Mouse (Mus musculus) gastrocnemius, adult 2 months (tissue): ENCODE measurements around the gene Zfp169. TPM values are rescaled to one million over a fixed set of nuclear protein-coding genes. Genes with fewer than 3 reads are reported as not detected.

ENCODE experiments used
- DNase-seq: peaks from one replicate; pipeline ENCODE4 v3.0.0; 2022
- H3K27ac ChIP-seq: fragments of 200-600 bp; 2 replicates; pipeline ENCODE4 v1.8.1; 2022; ENCODE audit warnings: mild to moderate bottlenecking
- H3K4me3 ChIP-seq: fragments of 200-600 bp; 2 replicates; pipeline ENCODE4 v1.8.1; 2022; ENCODE audit warnings: mild to moderate bottlenecking, moderate library complexity
- CTCF ChIP-seq: fragments of 200-600 bp; IDR thresholded peaks from 2 replicates; pipeline ENCODE4 v1.8.1; 2022; ENCODE audit warnings: antibody characterized with exemption, mild to moderate bottlenecking, moderate library complexity
- intact Hi-C: fragments of 180-260 bp; cut with DNase I; formaldehyde crosslinking; loops from one replicate; pipeline ENCODE4 v1.15.1; 2025
- microRNA-seq: library from miRNA; unstranded; fragments of <30 nt; microRNA quantifications from one replicate; pipeline ENCODE4 v1.2.0, GENCODE M21; 2021
- total RNA-seq, 2 experiments: library from RNA; stranded (reverse); gene quantifications; 2 replicates each; pipeline ENCODE4 v1.2.3; 2021

The Zfp169 gene
- total RNA-seq, 2 experiments from 2014 or later = 3.6 to 3.7 TPM

DNA sequence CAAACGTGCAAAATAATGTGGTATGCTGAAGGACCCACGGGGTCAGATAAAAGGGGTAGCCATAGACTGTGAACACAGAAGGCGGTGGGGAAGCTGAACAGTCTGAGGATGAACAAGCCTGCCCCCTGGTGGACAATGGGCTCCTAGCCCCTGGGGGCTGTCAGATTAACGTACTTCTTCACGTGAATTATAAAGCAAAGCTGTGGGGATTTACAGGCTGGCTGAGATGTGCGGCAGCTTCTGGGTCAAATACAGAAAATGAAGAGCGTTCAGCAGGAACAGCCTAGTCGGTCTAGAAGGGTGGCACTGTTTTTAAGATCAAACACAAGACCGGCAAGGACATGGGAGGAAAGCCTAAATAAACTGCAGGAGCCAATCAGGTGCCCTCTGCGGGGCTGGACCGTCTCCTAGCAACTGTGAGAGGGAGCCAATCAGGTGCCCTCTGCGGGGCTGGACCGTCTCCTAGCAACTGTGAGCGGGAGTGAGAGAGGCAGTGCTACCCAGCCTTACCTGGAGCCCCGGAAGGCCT, 15.5 kb downstream of the Zfp169 start:
- DNase-seq = peak; percentile 59
- no peak overlapping the region for H3K4me3 ChIP-seq
- H3K27ac ChIP-seq = no peak overlapping the region
- TF ChIP-seq CTCF = peak; percentile 84
- intact Hi-C loops = no loop called here

DNA sequence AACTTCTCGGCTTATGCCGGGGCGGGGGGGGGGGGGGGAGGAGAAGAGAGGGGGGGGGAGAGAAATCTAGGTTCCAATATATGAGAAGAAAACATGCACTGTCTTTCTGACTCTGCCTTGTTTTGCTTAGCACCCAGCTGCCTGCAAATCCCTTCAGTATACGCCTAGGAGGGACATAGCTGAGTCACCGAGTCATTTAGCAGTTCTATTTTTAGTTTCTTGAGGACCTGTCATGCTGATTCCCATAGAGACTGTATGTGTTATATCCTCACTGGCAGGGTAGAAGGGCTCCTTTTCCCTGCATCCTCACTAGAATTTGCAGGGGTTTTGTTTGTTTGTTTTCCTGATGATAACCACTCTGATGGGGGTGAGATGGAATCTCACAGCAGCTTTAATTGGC, 20.1 kb downstream of the Zfp169 start:
- Histone ChIP-seq H3K4me3 (no peak overlapping the region), H3K27ac (peak overlapping the region; percentile 79)
- TF ChIP-seq CTCF = no peak
- DNase-seq = no peak
- intact Hi-C loops = no loop called here

DNA sequence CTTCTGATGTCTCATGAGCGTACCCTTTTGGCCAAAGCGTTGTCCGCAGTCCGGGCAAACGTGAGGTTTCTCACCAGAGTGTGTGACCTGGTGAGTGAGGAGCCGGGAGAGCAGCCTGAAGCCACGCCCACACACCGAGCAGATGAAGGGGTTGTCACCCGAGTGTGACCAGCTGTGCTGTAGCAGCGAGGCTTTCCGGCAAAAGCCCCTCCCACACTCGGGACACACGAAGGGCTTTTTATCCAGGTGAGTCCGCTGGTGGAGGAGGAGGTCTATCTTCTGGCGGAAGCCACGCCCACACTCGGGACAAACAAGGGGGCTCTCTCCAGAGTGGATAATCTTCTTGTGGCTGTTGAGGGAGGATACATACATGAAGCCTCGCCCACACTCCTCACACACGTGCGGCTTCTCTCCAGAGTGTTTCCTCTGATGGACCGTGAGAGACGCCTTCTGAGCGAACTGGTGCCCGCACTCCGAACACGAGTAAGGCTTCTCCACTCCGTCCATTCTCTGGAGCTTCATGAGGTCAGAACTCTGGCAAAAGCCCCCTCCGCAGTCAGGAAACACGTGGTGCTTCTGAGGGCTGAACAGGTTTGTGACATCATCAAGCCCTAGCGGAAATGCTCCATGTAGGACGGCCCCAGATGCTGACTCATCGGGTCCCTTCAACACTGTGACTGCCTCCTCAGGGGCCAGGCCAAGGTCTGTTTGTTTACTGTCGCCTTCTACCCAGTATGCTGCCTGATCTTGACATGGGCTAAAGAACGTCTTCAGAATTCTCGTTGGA, 22.7 kb downstream of the Zfp169 start:
- Histone ChIP-seq H3K27ac (no peak overlapping the region), H3K4me3 (no peak overlapping the region)
- no peak for TF ChIP-seq CTCF
- intact Hi-C loops = no loop called here
- no peak for DNase-seq

DNA sequence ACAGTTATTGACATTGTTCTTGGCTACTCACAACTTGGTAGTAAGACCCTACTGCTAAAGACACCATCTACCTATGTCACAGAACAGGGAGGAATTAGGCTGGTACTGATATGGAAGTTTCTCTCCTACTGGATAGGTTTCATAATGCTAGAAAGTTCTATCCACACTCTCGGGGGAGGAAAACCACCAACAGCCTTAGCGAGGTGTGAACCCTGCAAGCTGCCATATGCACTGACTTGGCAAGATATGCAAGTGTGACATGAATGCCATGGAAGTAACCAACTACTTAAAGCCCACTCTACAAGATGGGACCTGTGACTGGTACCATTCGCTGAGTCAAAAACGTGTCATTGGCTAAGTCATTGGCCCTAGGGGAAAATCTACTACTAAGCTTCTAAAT, 29.6 kb downstream of the Zfp169 start:
- TF ChIP-seq CTCF = no peak
- DNase-seq = no peak
- Histone ChIP-seq H3K4me3 (no peak overlapping the region), H3K27ac (no peak overlapping the region)
- intact Hi-C loops = no loop called here

DNA sequence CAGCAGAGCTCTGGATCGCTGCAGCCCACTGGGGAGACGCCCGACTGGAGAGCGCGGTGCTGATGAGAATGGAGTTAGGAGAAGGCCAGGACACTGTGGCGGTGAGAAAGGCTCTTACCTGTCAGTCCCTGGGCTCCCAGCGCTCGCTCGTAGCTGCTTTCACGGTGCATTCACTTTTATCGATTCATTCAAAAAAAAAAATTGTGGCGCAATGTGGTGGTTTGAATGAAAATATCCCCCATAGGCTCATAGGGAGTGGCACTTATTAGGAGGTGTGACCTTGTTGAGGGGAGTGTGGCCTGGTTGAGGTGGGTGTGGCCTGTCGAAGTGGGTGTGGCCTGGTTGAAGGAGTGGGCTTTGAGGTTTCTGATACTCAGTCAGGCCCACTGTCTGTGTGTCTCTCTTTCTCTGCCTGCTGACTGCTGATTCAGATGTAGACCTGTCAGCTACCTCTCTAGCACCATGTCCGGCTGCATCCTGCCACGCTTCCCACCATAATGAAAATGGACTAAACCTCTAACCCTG, 44.5 kb downstream of the Zfp169 start:
- no peak for DNase-seq
- no peak for TF ChIP-seq CTCF
- H3K4me3 ChIP-seq = no peak overlapping the region
- intact Hi-C loops = no loop called here
- no peak overlapping the region for H3K27ac ChIP-seq

DNA sequence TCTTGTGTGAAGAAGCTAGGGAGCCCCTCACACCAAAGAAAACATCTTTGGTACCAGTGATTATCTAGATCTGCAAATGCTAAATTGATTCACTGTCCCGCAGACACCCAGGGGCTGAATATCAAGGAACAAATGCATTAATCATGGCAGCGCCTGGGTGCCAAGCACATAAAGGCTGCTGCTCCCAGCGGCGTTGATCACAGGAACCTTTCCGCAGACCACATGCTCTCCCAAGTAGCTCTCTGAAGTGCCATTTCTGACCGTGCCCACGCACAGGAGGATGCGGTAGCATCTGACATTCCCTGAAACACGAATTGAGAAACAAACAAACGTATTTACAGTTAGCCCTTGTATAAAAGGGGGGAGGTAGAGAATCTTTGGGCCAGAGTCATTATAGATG, 47.1 kb downstream of the Zfp169 start:
- no peak overlapping the region for H3K4me3 ChIP-seq
- DNase-seq = no peak
- intact Hi-C loops = no loop called here
- no peak overlapping the region for H3K27ac ChIP-seq
- no peak for TF ChIP-seq CTCF

DNA sequence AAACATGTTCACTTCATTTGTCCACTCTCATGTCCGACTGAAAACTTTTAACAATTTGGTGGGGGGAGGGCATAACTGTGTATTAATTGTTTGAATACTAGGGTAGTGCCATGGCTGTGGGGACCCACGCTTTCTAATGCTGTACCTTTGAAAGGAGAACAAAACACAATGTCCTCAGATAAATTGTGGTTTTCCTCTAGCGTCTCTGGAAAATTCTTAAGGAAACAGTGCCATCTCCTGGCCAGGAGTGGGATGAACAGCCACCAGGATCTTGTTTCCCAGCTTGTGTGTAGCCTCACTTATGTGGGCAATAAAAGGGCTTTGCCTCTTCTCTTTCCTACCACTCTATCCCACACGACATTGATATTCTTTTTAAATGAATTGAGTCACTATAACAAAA, 49.1 kb downstream of the Zfp169 start:
- DNase-seq = peak; percentile 56
- intact Hi-C loops = loop anchor here (2.0 to 5.0 kb wide), 4 partner anchors 227 to 1115 kb away; no protein-coding TSS in a partner anchor

DNA sequence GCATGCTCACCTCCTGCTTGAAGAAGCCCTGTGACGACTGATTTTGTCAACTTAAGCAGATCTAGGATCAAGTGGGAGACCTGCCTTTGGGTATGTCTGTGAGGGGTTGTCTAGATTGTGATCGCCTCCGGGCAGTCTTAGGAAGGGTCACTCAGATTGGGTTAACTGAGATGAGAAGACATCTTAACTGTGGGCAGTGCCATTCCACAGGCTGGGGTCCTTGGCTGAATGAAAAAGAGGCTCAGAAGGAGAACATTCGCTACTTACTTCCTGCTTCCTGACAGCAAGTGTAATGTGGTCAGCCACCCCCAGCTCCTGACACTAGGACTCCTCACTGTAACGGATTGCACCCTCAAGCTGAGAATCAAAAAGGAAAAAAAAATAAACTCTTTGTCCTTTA, 54.0 kb downstream of the Zfp169 start:
- no peak overlapping the region for H3K4me3 ChIP-seq
- DNase-seq = no peak
- H3K27ac ChIP-seq = no peak overlapping the region
- TF ChIP-seq CTCF = no peak
- intact Hi-C loops = no loop called here

More for the DNA sequence above, 49.1 kb downstream of the Zfp169 start:
- peak; percentile 90 for TF ChIP-seq CTCF
- Histone ChIP-seq H3K4me3 (no peak overlapping the region), H3K27ac (no peak overlapping the region)

DNA sequence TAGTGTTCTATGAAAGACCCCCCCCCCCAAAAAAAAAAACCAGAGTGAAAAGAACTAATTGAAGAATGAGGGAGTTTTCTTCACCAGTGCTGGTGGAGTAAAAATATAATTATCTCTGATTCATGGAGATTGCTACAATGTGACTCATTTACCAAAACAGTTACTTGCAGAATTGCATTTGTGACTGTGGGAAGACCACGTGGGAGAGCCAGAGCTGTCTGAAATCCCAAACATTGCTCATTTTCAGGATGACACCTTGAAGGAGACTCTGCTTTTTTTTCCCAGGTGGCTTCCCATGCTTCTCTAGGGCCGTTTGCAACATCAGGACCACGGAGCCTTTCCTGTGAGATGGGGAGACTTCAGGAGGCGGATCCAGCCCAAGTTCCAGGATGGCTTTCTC, 65.1 kb downstream of the Zfp169 start:
- no peak overlapping the region for H3K27ac ChIP-seq
- no peak for DNase-seq
- no peak for TF ChIP-seq CTCF
- H3K4me3 ChIP-seq = no peak overlapping the region
- intact Hi-C loops = no loop called here

DNA sequence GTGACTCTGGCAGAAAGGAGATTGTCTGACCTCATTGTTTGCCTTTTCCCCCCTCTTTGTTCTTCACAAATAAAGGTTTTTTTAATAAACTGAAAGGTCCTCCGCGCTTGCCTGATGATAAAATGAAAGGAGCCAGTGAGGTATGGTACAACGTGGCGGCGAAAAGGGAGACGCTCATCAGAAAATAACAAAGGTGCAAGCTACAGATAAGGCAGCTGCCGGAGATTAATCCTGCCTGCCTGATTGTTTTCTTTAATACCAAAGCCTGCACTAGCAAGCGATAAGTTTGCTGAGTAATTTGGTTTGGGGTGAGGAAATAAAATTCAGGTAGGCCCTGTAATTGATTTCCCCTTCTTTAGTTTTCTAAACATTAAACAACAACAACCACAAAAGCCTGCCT, 69.3 kb downstream of the Zfp169 start:
- H3K4me3 ChIP-seq = no peak overlapping the region
- intact Hi-C loops = no loop called here
- no peak overlapping the region for H3K27ac ChIP-seq
- no peak for DNase-seq
- no peak for TF ChIP-seq CTCF

DNA sequence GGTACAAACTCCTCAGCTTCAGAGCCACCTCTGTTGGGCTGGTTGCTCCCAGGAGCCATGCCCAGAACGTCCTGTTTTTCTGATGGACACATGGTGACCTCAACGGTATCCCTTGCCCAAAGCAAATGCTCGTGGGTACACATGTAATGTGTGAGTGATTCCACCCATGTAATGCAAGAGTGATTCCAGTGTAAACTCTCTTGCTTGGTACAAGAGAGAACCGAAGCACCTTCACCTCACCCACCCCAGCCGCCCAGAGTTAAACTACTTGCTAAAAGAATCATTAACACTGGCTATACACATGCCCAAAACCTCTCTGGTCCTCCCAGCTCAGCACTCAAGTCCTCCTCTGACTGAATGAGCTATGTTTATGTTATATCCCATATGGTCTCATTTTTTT, 74.9 kb downstream of the Zfp169 start:
- TF ChIP-seq CTCF = no peak
- no peak overlapping the region for H3K27ac ChIP-seq
- no peak overlapping the region for H3K4me3 ChIP-seq
- no peak for DNase-seq
- intact Hi-C loops = no loop called here

Small RNAs within 50 kb of the gene (microRNA-seq; reads per million reads assigned to microRNA genes)
- gene Gm24111 = not detected
- 299 reads per million, percentile 61 among the genes with 10 or more reads in this experiment for gene Mirlet7a-1
- 30,472 reads per million, percentile 96 among the genes with 10 or more reads in this experiment for gene Mirlet7d
- gene Mirlet7f-1 = not detected

Other genes starting within 250 kb of the Zfp169 start
- under 1 TPM in 1 of 2 experiments, not detected in 1; 0.31 TPM for gene A830005F24Rik, start 119 bp upstream of the Zfp169 start, total RNA-seq
- 1 to 10 TPM; 3.2 to 4.7 TPM for gene Ptpdc1, start 112.2 kb upstream of the Zfp169 start, total RNA-seq
- gene Barx1, start 149.5 kb upstream of the Zfp169 start, total RNA-seq = not detected